Mouse (Mus musculus) hindbrain, embryonic 15.5 days (tissue): ENCODE measurements around the gene Ttc28. TPM values are rescaled to one million over a fixed set of nuclear protein-coding genes. Genes with fewer than 3 reads are reported as not detected.

Source experiments
- ATAC-seq: fragments of 200-750 bp; cut with Nextera tagmentation; 2 replicates; pipeline ENCODE4 v1.8.0; 2017; ENCODE audit warnings: low read depth, moderate number of reproducible peaks, moderate TSS enrichment; ENCODE audit not compliant: low FRiP score
- H3K27ac ChIP-seq: fragments of 300-500 bp; sonication (generic); replicated peaks from 2 replicates; pipeline ENCODE4 v1.5.1; 2015; ENCODE audit warnings: mild to moderate bottlenecking, inconsistent platforms
- H3K27me3 ChIP-seq: fragments of 300-500 bp; sonication (generic); 2 replicates; pipeline ENCODE4 v1.6.1; 2015; ENCODE audit warnings: control low read depth, inconsistent platforms
- H3K36me3 ChIP-seq: fragments of 300-500 bp; sonication (generic); 2 replicates; pipeline ENCODE4 v1.6.1; 2015; ENCODE audit warnings: control low read depth, inconsistent platforms
- H3K4me1 ChIP-seq: fragments of 300-500 bp; sonication (generic); replicated peaks from 2 replicates; pipeline ENCODE4 v1.6.1; 2015; ENCODE audit warnings: control low read depth, inconsistent platforms
- H3K4me2 ChIP-seq: fragments of 300-500 bp; sonication (generic); 2 replicates; pipeline ENCODE4 v1.6.1; 2015; ENCODE audit warnings: moderate library complexity, mild to moderate bottlenecking, inconsistent platforms
- H3K4me3 ChIP-seq: fragments of 300-500 bp; sonication (generic); 2 replicates; pipeline ENCODE4 v1.5.1; 2015; ENCODE audit warnings: mild to moderate bottlenecking, inconsistent platforms
- H3K9ac ChIP-seq: fragments of 300-500 bp; sonication (generic); 2 replicates; pipeline ENCODE4 v1.6.1; 2015; ENCODE audit warnings: inconsistent platforms
- H3K9me3 ChIP-seq: fragments of 300-500 bp; sonication (generic); 2 replicates; pipeline ENCODE4 v1.6.1; 2016; ENCODE audit warnings: control low read depth, inconsistent platforms
- WGBS: fragments of 180-500 bp; shearing (Covaris S2); methylation state at CpG from one replicate; pipeline ENCODE4 v1.1.7; 2015; 5-methylcytosine and 5-hydroxymethylcytosine counted together
- microRNA counts: library from miRNA; unstranded; fragments of <30 nt; microRNA quantifications from one replicate; lab custom pipeline; 2016
- microRNA-seq: library from miRNA; unstranded; fragments of <30 nt; microRNA quantifications from one replicate; pipeline ENCODE4, GENCODE M21; 2016
- polyA plus RNA-seq: library from polyadenylated mRNA; unstranded; fragments of >200 nt; fragmentation: Nextera tagmentation; extraction: Ambion mirVana; gene quantifications from 2 replicates; pipeline ENCODE4 v1.2.1, GENCODE M21; 2015

Ttc28 gene
- polyA plus RNA-seq, 1 experiment from 2014 or later = 20.5 TPM

DNA sequence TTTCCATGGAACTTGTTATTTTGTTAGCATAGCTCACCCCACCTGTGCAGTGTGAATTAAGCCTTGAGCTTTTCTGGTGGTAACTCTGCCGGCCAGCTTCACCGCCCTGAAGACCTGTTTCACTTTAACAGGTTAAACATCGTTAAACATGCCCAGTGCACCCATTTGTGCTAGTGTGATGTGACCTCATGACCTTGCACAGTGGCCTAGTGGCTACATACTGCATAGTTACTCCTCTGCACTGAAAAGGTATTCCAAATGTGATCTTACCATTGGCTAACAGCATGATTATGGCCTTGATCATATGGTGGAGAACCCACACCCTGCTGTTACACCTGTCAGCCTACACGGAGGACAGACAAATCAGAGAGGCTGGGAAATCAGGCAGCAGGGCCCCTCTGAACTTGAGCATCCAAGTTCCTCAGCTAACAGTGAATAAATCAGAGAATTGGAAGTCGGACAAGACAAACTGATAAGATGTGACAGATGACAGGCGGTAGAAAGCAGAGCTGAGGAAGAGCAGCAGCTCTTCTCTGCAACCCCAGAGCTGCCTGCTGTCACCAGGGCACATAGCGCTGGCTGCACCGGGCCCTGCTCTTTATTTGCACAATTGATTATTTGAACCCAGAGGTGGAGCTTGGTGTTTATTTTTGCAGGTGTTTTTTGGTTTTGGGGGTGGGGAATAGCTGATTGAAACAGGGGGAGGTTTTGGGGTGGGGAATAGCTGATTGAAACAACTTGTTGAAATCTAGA, 456.5 kb downstream of the Ttc28 start:
- no peaks in the 10 kb centered on the region for H3K27me3 ChIP-seq
- peaks cover 13% of the 10 kb centered on the region for H3K36me3 ChIP-seq
- H3K27ac ChIP-seq = no peak overlapping the region
- no peak overlapping the region for H3K4me2 ChIP-seq
- 89% methylated on average over 8 of the region's 8 CpGs for whole genome bisulfite sequencing
- H3K9me3 ChIP-seq = no peaks in the 10 kb centered on the region
- no peak overlapping the region for H3K9ac ChIP-seq
- no peak for ATAC-seq
- H3K4me1 ChIP-seq = peaks cover 14% of the 10 kb centered on the region
- no peak overlapping the region for H3K4me3 ChIP-seq

MicroRNAs encoded within 50 kb of the gene (microRNA counts, 519-probe panel; counts per million panel counts)
- microRNA mmu-miR-701 (lab: Ali Mortazavi, UCI) = 2,219 counts per million, percentile 27 among the panel's probes with 10 or more counts

Small RNA genes within 50 kb of the gene (microRNA-seq; reads per million reads assigned to microRNA genes)
- gene Mir701 = 142 reads per million, percentile 56 among the genes with 10 or more reads in this experiment

Other genes starting within 250 kb of the Ttc28 start
- gene Noc4l, start 226.4 kb upstream of the Ttc28 start, polyA plus RNA-seq = 42.7 and 46.1 TPM in 2 replicates
- gene Ddx51, start 226.4 kb upstream of the Ttc28 start, polyA plus RNA-seq = 18.7 and 19.3 TPM in 2 replicates
- 50.8 and 51.3 TPM in 2 replicates for gene Ep400, start 109.1 kb upstream of the Ttc28 start, polyA plus RNA-seq
- gene Pus1, start 99.1 kb upstream of the Ttc28 start, polyA plus RNA-seq = 22.8 and 23.3 TPM in 2 replicates
- gene Ulk1, start 69.7 kb upstream of the Ttc28 start, polyA plus RNA-seq = 28.5 and 29.5 TPM in 2 replicates
- 9.6 and 12.2 TPM in 2 replicates for gene Hscb, start 40.0 kb upstream of the Ttc28 start, polyA plus RNA-seq
- 8.3 and 9.5 TPM in 2 replicates for gene Chek2, start 39.8 kb upstream of the Ttc28 start, polyA plus RNA-seq